Mouse (Mus musculus) G1E (cell line): Measurements from ENCODE around the gene Timm29. TPM values are rescaled to one million over a fixed set of nuclear protein-coding genes. Genes with fewer than 3 reads are reported as not detected.

Experiments
- ATAC-seq: 2 replicates; pipeline ENCODE4 v1.8.0; 2016; ENCODE audit warnings: mild to moderate bottlenecking; ENCODE audit not compliant: insufficient number of reproducible peaks, poor library complexity, low FRiP score, severe bottlenecking; ENCODE audit errors: extremely low read depth
- DNase-seq: peaks from one replicate; pipeline ENCODE4 v3.0.0; 2012; ENCODE audit warnings: low spot score
- H3K27me3 ChIP-seq: 2 replicates; pipeline ENCODE4 v1.6.1; 2012; ENCODE audit warnings: mild to moderate bottlenecking, low read length, inconsistent platforms; ENCODE audit not compliant: insufficient read depth
- H3K36me3 ChIP-seq: replicated peaks from 2 replicates; pipeline ENCODE3; 2012; ENCODE audit warnings: mild to moderate bottlenecking, inconsistent platforms
- H3K4me1 ChIP-seq: 2 replicates; pipeline ENCODE4 v1.6.1; 2012; ENCODE audit warnings: low read depth, low read length, inconsistent platforms, mixed read lengths; ENCODE audit not compliant: insufficient read depth
- H3K4me3 ChIP-seq: 2 replicates; pipeline ENCODE4 v1.5.1; 2012; ENCODE audit warnings: low read depth, mild to moderate bottlenecking, inconsistent platforms, low read length, moderate library complexity, mixed read lengths
- H3K9me3 ChIP-seq: replicated peaks from 2 replicates; pipeline ENCODE4 v1.6.1; 2012; ENCODE audit warnings: inconsistent platforms
- CTCF ChIP-seq: IDR thresholded peaks from 2 replicates; pipeline ENCODE4 v1.5.1; 2012; ENCODE audit warnings: low read depth, low read length, inconsistent platforms, mixed read lengths
- GATA1 ChIP-seq: IDR thresholded peaks from 2 replicates; pipeline ENCODE4 v1.6.1; 2012; ENCODE audit warnings: borderline replicate concordance, low read length, inconsistent platforms, mixed read lengths
- GATA2 ChIP-seq: IDR thresholded peaks from 2 replicates; pipeline ENCODE4 v1.6.1; 2012; ENCODE audit warnings: low read depth, low read length, inconsistent platforms, borderline replicate concordance
- POLR2AphosphoS5 ChIP-seq: IDR thresholded peaks from 2 replicates; pipeline ENCODE4 v1.6.1; 2012; ENCODE audit warnings: low read depth, low read length, inconsistent platforms; ENCODE audit not compliant: insufficient replicate concordance
- TAL1 ChIP-seq: conservative IDR thresholded peaks from 2 replicates; pipeline ENCODE4 v1.6.1; 2012; ENCODE audit warnings: low read depth, low read length, inconsistent platforms, mixed read lengths
- polyA plus RNA-seq: library from polyadenylated mRNA; stranded (reverse); fragments of >175 nt; gene quantifications from 2 replicates; pipeline ENCODE4 v1.2.3, GENCODE M21; 2012
- total RNA-seq, 2 experiments: library from RNA; stranded (forward) in 1 of 2; stranded (reverse) in 1 of 2; fragments of 200-1000 nt in 1 of 2; fragments of >200 nt in 1 of 2; fragmentation: Nextera tagmentation in 1 of 2; gene quantifications; 2 replicates each; pipeline ENCODE4 v1.2.3; 2014 to 2017

The Timm29 gene
- total and polyA plus RNA-seq, 3 experiments: 18.3 to 35.9 (median 25.5) TPM

DNA sequence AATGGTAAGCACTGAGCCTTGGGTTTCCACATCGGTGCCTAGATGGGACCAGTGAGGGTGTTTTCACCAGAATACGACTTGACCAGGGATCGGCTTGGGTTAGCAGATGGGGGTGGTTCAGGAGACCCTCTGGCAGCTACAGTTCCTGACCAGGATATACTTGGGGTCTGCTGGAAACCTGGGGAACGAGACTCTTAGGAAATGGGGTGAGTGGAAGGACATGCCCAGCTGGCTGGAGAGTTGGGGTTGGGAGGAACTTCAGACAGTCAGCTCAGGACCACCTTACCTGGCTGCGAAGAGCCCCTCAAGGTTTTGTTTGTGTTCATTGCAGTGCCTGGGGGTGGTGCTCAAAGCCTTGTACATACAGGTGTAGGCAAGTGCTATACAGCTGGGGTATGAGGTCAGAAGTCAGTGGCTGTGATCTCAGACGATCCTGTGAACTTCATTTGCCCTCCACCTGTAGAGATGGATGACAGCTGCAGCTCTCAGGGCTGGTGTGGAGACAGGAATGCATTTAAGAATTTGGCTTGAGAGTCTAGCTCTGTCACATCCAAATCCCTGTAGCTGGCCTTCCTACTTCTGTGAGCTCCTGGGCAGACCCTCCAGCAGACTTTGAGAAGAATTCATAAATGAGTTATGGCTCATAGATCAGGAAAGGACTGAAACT lies 38.8 kb upstream of the Timm29 start:
- no peak overlapping the region for H3K4me3 ChIP-seq
- ATAC-seq (no peak), DNase-seq (no peak)
- TF ChIP-seq POLR2AphosphoS5 (no peak), GATA1 (no peak), GATA2 (no peak), TAL1 (no peak), CTCF (no peak)
- H3K9me3 ChIP-seq: no peaks in the 10 kb centered on the region
- H3K4me1 ChIP-seq: peaks cover 44% of the 10 kb centered on the region
- no peaks in the 10 kb centered on the region for H3K27me3 ChIP-seq
- peaks cover 84% of the 10 kb centered on the region for H3K36me3 ChIP-seq

DNA sequence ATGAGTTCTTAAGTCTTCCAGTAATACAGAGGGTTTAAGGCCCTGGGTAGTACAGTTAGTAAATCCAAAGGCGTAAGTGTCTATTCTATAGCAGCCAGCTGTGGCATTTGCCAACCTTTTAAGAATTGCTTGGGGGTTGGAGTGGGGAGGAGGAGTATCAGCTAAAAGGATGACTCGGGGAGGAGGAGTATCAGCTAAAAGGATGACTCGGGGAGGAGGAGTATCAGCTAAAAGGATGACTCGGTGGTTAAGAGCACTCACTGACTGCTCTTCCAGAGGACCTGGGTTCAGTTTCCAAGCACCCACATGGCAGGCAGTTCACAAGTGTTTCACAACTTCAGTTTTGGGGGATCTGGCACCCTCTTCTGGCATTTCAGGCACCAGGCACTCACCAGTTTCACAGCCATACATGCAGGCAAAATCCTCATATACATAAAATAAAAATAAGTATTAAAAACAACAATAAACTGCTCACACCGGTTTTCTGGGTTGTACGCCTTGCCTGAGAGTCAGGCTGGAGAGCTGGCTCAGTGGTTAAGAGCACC lies 37.3 kb upstream of the Timm29 start:
- no peak for TF ChIP-seq GATA2
- Histone ChIP-seq H3K4me3 (no peak overlapping the region), H3K9me3 (no peaks in the 10 kb centered on the region), H3K36me3 (peaks cover 82% of the 10 kb centered on the region), H3K4me1 (peaks cover 46% of the 10 kb centered on the region), H3K27me3 (no peaks in the 10 kb centered on the region)
- DNase-seq: no peak
- no peak for ATAC-seq

DNA sequence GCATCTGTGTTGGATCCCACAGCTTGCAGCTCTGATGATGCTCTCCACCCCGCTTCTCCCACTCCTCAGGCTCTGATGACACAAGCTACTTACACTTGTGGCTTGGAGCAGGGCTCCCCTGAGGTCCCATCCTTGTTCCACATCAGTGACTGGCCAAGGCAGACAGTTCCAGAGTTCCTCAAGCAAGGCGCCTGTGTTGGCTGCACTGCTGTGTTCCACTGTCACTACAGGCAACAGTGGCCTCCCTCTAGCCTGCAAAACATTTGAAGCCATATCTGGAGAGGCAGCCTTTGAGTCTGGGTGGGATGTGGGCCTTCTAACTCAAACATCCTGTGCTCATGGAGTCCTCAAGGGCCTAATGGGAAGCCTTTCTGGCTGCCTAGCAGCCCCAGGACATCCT lies 35.5 kb upstream of the Timm29 start:
- peaks cover 82% of the 10 kb centered on the region for H3K36me3 ChIP-seq
- DNase-seq: no peak

DNA sequence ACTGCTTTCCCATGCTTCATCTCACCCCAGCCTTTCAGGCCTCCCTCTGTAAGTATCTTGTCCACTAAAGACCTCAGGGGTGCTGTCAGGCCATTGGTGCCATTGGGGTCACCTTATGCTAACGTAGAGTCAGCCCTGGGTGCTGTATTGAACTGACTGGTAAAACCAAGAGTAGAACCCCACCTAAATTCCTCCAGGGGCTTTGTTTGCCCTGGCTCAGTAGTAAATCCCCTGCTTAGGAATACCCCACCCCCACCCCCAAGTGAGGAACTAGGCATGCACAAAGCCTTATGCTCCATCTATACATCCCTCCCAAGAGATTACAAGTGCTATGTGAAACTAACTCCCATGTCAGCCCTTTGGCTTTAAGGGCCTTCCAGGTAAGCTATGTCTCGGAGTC lies 35.0 kb upstream of the Timm29 start:
- no peaks in the 10 kb centered on the region for H3K9me3 ChIP-seq
- DNase-seq (no peak), ATAC-seq (no peak)
- H3K4me1 ChIP-seq: peaks cover 49% of the 10 kb centered on the region
- no peak overlapping the region for H3K4me3 ChIP-seq
- no peaks in the 10 kb centered on the region for H3K27me3 ChIP-seq
- TF ChIP-seq GATA2 (no peak), GATA1 (no peak), POLR2AphosphoS5 (no peak), TAL1 (no peak), CTCF (no peak)
- peaks cover 81% of the 10 kb centered on the region for H3K36me3 ChIP-seq

More for the DNA sequence above, 35.5 kb upstream of the Timm29 start:
- Histone ChIP-seq H3K9me3 (no peaks in the 10 kb centered on the region), H3K4me3 (no peak overlapping the region), H3K27me3 (no peaks in the 10 kb centered on the region), H3K4me1 (peaks cover 49% of the 10 kb centered on the region)
- TF ChIP-seq TAL1 (no peak), POLR2AphosphoS5 (no peak), CTCF (no peak), GATA1 (no peak)
- ATAC-seq: no peak

DNA sequence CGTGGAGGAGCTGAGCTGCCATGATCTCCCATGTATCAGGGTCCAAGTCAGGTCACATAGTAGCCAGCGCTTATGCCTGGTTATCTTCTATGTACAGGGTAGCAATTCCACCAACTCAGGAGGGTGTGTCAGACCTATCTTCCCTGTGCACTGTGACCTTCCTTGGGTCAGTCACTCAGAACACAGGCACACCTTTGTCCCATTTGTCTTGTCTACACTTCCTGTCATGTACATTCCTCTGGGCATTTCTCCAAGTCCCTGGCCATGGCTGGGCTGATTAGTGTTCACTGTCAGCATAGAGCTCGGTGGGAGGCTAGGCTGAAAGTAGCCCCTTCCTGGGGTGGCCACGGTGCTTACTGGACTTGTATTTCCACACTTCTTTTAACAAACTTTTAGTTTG lies 34.2 kb upstream of the Timm29 start:
- ATAC-seq (peak; percentile 63), DNase-seq (peak; percentile 22)
- Histone ChIP-seq H3K27me3 (no peaks in the 10 kb centered on the region), H3K4me3 (peak overlapping the region; percentile 36; the same call in 1 of the 2 replicates), H3K9me3 (no peaks in the 10 kb centered on the region), H3K36me3 (peaks cover 84% of the 10 kb centered on the region), H3K4me1 (peaks cover 49% of the 10 kb centered on the region)
- peak; percentile 59 for TF ChIP-seq TAL1
- no peak for TF ChIP-seq GATA1

DNA sequence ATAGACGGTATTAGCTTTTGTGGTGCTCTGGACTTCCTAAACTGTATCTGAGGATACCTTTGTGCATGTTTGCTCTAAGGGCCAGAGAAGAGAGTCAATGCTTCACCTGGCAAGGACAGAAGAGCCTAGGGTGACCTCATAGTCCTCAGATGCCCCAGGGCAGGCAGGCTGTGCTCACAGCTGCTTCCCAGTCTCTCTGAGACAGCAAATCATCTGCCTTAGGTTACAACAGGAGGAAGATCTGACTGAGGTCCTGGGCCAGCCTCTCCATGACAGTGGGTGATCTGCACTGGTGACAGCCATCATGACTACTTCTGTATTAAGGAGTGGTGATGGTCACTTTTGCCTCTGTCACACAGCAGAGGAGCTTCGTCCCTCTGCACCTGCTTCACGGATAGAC lies 33.4 kb upstream of the Timm29 start:
- Histone ChIP-seq H3K27me3 (no peaks in the 10 kb centered on the region), H3K9me3 (no peaks in the 10 kb centered on the region), H3K4me3 (no peak overlapping the region), H3K36me3 (peaks cover 79% of the 10 kb centered on the region), H3K4me1 (peaks cover 46% of the 10 kb centered on the region)
- no peak for ATAC-seq
- TF ChIP-seq TAL1 (no peak), GATA2 (no peak), POLR2AphosphoS5 (no peak), GATA1 (no peak), CTCF (no peak)
- DNase-seq: no peak

DNA sequence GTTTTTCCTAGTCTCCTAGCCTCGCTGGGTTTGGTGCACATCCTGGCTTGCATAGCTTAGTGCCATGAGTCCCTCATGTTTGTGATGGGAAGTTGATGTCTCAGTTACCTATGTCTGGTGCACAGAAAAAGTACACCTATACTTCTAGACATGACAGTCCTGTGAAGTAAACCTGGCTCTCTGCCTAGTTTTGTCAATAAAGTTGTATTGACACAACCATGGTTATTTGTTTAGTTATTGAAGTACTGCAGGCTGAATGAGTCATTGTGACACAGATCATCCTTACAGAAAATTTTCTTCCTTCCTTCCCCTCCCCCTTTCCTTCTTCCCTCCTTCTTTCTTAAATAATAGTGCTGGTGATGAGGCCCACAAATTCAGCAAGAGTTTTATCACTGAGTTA lies 28.1 kb upstream of the Timm29 start:
- no peak for DNase-seq
- no peaks in the 10 kb centered on the region for H3K9me3 ChIP-seq
- no peak for TF ChIP-seq TAL1
- no peak for TF ChIP-seq CTCF
- no peak for TF ChIP-seq GATA2
- TF ChIP-seq GATA1: no peak
- TF ChIP-seq POLR2AphosphoS5: no peak
- H3K27me3 ChIP-seq: no peaks in the 10 kb centered on the region
- peaks cover 74% of the 10 kb centered on the region for H3K36me3 ChIP-seq
- no peak for ATAC-seq
- peaks cover 34% of the 10 kb centered on the region for H3K4me1 ChIP-seq
- no peak overlapping the region for H3K4me3 ChIP-seq
